Mouse (Mus musculus) lung, postnatal 0 days (tissue): ENCODE measurements around the gene Mamstr. TPM values are rescaled to one million over a fixed set of nuclear protein-coding genes. Genes with fewer than 3 reads are reported as not detected.
"Not testable (repeated sequence)": the region's sequence is repeated elsewhere in the genome, so short reads cannot be mapped to it uniquely, and the experiment has no call there.

Source experiments
- ATAC-seq: fragments of 200-750 bp; cut with Nextera tagmentation; 2 replicates; pipeline ENCODE4 v1.8.0; 2017; ENCODE audit warnings: moderate library complexity
- DNase-seq: peaks from one replicate; pipeline ENCODE4 v3.0.0-alpha.2; 2016; ENCODE audit warnings: low spot score
- H3K27ac ChIP-seq: fragments of 300-500 bp; sonication (generic); 2 replicates; pipeline ENCODE4 v1.5.1; 2014; ENCODE audit warnings: antibody characterized with exemption, mild to moderate bottlenecking, low read length, mixed read lengths
- H3K27me3 ChIP-seq: fragments of 300-500 bp; sonication (generic); replicated peaks from 2 replicates; pipeline ENCODE4 v1.6.1; 2014; ENCODE audit warnings: low read length, mixed read lengths; ENCODE audit not compliant: insufficient read depth
- H3K36me3 ChIP-seq: fragments of 300-500 bp; sonication (generic); 2 replicates; pipeline ENCODE4 v1.6.1; 2014; ENCODE audit warnings: low read length, mixed read lengths; ENCODE audit not compliant: insufficient read depth
- H3K4me1 ChIP-seq: fragments of 300-500 bp; sonication (generic); 2 replicates; pipeline ENCODE4 v1.6.1; 2014; ENCODE audit warnings: antibody characterized with exemption, low read depth, low read length, mixed read lengths; ENCODE audit not compliant: insufficient read depth
- H3K4me2 ChIP-seq: fragments of 300-500 bp; sonication (generic); replicated peaks from 2 replicates; pipeline ENCODE4 v1.6.1; 2014; ENCODE audit warnings: low read depth, mild to moderate bottlenecking, low read length, moderate library complexity, mixed read lengths
- H3K4me3 ChIP-seq: fragments of 300-500 bp; sonication (generic); 2 replicates; pipeline ENCODE4 v1.5.1; 2014; ENCODE audit warnings: low read depth, low read length
- H3K9ac ChIP-seq: fragments of 300-500 bp; sonication (generic); replicated peaks from 2 replicates; pipeline ENCODE4 v1.6.1; 2014; ENCODE audit warnings: low read depth, mild to moderate bottlenecking
- H3K9me3 ChIP-seq: fragments of 300-500 bp; sonication (generic); 2 replicates; pipeline ENCODE4 v1.6.1; 2016; ENCODE audit warnings: low read length, mixed read lengths
- CTCF ChIP-seq: IDR thresholded peaks from 2 replicates; pipeline ENCODE4 v1.5.1; 2016; ENCODE audit warnings: antibody characterized with exemption, mild to moderate bottlenecking
- EP300 ChIP-seq: IDR thresholded peaks from 2 replicates; pipeline ENCODE4 v1.6.1; 2016; ENCODE audit warnings: antibody characterized with exemption, mild to moderate bottlenecking, control low read depth
- WGBS: fragments of 180-500 bp; shearing (Covaris S2); extraction: QIAGEN DNeasy Blood & Tissue Kit; methylation state at CpG from one replicate; pipeline ENCODE4 v1.1.7; 2014; 5-methylcytosine and 5-hydroxymethylcytosine counted together
- polyA plus RNA-seq: library from polyadenylated mRNA; unstranded; fragments of >200 nt; fragmentation: Nextera tagmentation; extraction: Ambion mirVana; gene quantifications from 2 replicates; pipeline ENCODE4 v1.2.1, GENCODE M21; 2015

The Mamstr gene
- polyA plus RNA-seq, 1 experiment from 2014 or later, result 4.0 TPM

- DNase-seq (peak; percentile 70), ATAC-seq (peak; percentile 4)
- 26% methylated on average over 18 of the region's 18 CpGs for WGBS
- no peak for TF ChIP-seq CTCF
- no peak for TF ChIP-seq EP300
- no peaks in the 10 kb centered on the region for H3K27me3 ChIP-seq
- no peaks in the 10 kb centered on the region for H3K9me3 ChIP-seq
- H3K4me3 ChIP-seq, result peak overlapping the region; percentile 25
- H3K9ac ChIP-seq, result no peak overlapping the region
- H3K36me3 ChIP-seq, result no peaks in the 10 kb centered on the region
- peak overlapping the region; percentile 56 for H3K4me2 ChIP-seq
- H3K27ac ChIP-seq, result peak overlapping the region; percentile 35; the same call in 1 of the 2 replicates
- H3K4me1 ChIP-seq, result peaks cover 28% of the 10 kb centered on the region
Measured at GRCm38 (mm10) chr7:45644183-45644582, 4.4 kb downstream of the Mamstr start.

GRCm38 (mm10) chr7:45644872-45645590 lies 5.3 kb downstream of the Mamstr start:
- Histone ChIP-seq H3K4me1 (peaks cover 28% of the 10 kb centered on the region), H3K9me3 (no peaks in the 10 kb centered on the region), H3K27ac (no peak overlapping the region), H3K4me3 (no peak overlapping the region), H3K9ac (no peak overlapping the region), H3K36me3 (no peaks in the 10 kb centered on the region), H3K4me2 (no peak overlapping the region), H3K27me3 (no peaks in the 10 kb centered on the region)
- no peak for ATAC-seq
- WGBS, result 67% methylated on average over 6 of the region's 6 CpGs
- TF ChIP-seq CTCF, result no peak
- no peak for TF ChIP-seq EP300
- no peak for DNase-seq

GRCm38 (mm10) chr7:45645591-45645971 lies 5.8 kb downstream of the Mamstr start:
- WGBS, result 85% methylated on average over 7 of the region's 7 CpGs
- no peak for ATAC-seq

GRCm38 (mm10) chr7:45646671-45647070 lies 6.9 kb downstream of the Mamstr start:
- no peak overlapping the region for H3K9ac ChIP-seq
- DNase-seq, result no peak
- WGBS, result 87% methylated on average over 4 of the region's 4 CpGs
- no peak overlapping the region for H3K4me3 ChIP-seq
- TF ChIP-seq EP300 (no peak), CTCF (no peak)
- peaks cover 20% of the 10 kb centered on the region for H3K4me1 ChIP-seq
- no peak overlapping the region for H3K4me2 ChIP-seq
- no peaks in the 10 kb centered on the region for H3K36me3 ChIP-seq
- no peak for ATAC-seq
- H3K27ac ChIP-seq, result no peak overlapping the region
- no peaks in the 10 kb centered on the region for H3K9me3 ChIP-seq
- H3K27me3 ChIP-seq, result no peaks in the 10 kb centered on the region

More at GRCm38 (mm10) chr7:45645591-45645971, 5.8 kb downstream of the Mamstr start:
- Histone ChIP-seq H3K4me2 (no peak overlapping the region), H3K4me1 (peaks cover 28% of the 10 kb centered on the region), H3K4me3 (no peak overlapping the region), H3K27me3 (no peaks in the 10 kb centered on the region), H3K27ac (no peak overlapping the region), H3K9ac (no peak overlapping the region), H3K9me3 (no peaks in the 10 kb centered on the region), H3K36me3 (no peaks in the 10 kb centered on the region)
- TF ChIP-seq CTCF, result no peak
- TF ChIP-seq EP300, result no peak
- no peak for DNase-seq

GRCm38 (mm10) chr7:45649351-45649750 lies 9.6 kb downstream of the Mamstr start:
- Histone ChIP-seq H3K36me3 (no peaks in the 10 kb centered on the region), H3K9me3 (no peaks in the 10 kb centered on the region), H3K27me3 (no peaks in the 10 kb centered on the region), H3K4me3 (no peak overlapping the region), H3K27ac (no peak overlapping the region), H3K4me2 (no peak overlapping the region), H3K9ac (no peak overlapping the region), H3K4me1 (no peaks in the 10 kb centered on the region; the same call in 1 of the 2 replicates)
- no peak for DNase-seq
- no peak for TF ChIP-seq EP300
- TF ChIP-seq CTCF, result no peak
- ATAC-seq, result no peak
- 62% methylated on average over 8 of the region's 8 CpGs for WGBS

GRCm38 (mm10) chr7:45650484-45650883 lies 10.7 kb downstream of the Mamstr start:
- DNase-seq, ATAC-seq, H3K27me3 ChIP-seq, H3K4me1 ChIP-seq, H3K4me3 ChIP-seq, H3K9ac ChIP-seq, H3K27ac ChIP-seq, H3K4me2 ChIP-seq, H3K36me3 ChIP-seq, H3K9me3 ChIP-seq: not testable (repeated sequence)
- 93% methylated on average over 18 of the region's 20 CpGs for WGBS
